Mouse (Mus musculus) G1E (cell line): ENCODE data around the gene Cracr2b.

Experiments used
- CTCF ChIP-seq: IDR thresholded peaks from 2 replicates; pipeline ENCODE4 v1.5.1; 2012; ENCODE audit warnings: low read depth, low read length, inconsistent platforms, mixed read lengths
- GATA1 ChIP-seq: IDR thresholded peaks from 2 replicates; pipeline ENCODE4 v1.6.1; 2012; ENCODE audit warnings: borderline replicate concordance, low read length, inconsistent platforms, mixed read lengths
- GATA2 ChIP-seq: IDR thresholded peaks from 2 replicates; pipeline ENCODE4 v1.6.1; 2012; ENCODE audit warnings: low read depth, low read length, inconsistent platforms, borderline replicate concordance
- POLR2AphosphoS5 ChIP-seq: IDR thresholded peaks from 2 replicates; pipeline ENCODE4 v1.6.1; 2012; ENCODE audit warnings: low read depth, low read length, inconsistent platforms; ENCODE audit not compliant: insufficient replicate concordance
- TAL1 ChIP-seq: conservative IDR thresholded peaks from 2 replicates; pipeline ENCODE4 v1.6.1; 2012; ENCODE audit warnings: low read depth, low read length, inconsistent platforms, mixed read lengths

DNA sequence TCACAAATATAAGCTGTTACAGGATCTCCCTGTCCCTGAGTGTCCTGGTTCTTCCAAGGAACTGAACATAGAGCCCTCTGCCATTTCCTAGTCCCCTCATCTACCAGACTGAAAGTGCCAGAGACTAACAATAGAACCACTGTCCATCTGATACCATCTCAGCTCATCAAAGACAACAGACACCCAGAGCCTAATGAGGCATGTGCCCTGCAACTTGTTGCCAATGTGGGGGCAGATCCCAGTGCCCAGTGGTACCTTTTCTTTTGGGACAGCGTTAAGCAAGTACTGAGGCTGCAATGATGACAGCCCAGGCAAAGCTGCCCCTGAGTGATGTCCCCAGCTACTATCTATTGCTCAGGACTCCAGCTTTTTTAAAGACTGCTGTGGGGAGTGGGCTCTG, 25.3 kb downstream of the Cracr2b start:
- TF ChIP-seq POLR2AphosphoS5 (no peak), GATA2 (no peak), GATA1 (no peak), CTCF (no peak), TAL1 (no peak)
